Mouse (Mus musculus): ENCODE data around the gene Rrp1b.
A peak's percentile ranks its signal among the peaks of the same experiment; 100 is the strongest.
"Not testable (repeated sequence)": the region's sequence is repeated elsewhere in the genome, so short reads cannot be mapped to it uniquely, and the experiment has no call there.

The Rrp1b gene

GRCm38 (mm10) chr17:32034322-32034721 is 1.6 kb upstream of the Rrp1b start:
- peak; percentile 86 for DNase-seq (ENCODE audit: low spot score)

GRCm38 (mm10) chr17:32036509-32037438 is 874 bp downstream of the Rrp1b start:
- DNase-seq (ENCODE audit: low spot score) = no peak

- DNase-seq (ENCODE audit: low spot score) = no peak
These were observed 4.4 kb downstream of the Rrp1b start for GRCm38 (mm10) chr17:32040263-32040662.

GRCm38 (mm10) chr17:32046541-32046940 is 10.6 kb downstream of the Rrp1b start:
- DNase-seq (ENCODE audit: low spot score) = no peak

- DNase-seq (ENCODE audit: low spot score) = no peak
These were observed 12.5 kb downstream of the Rrp1b start for GRCm38 (mm10) chr17:32048351-32048750.

- DNase-seq (ENCODE audit: low spot score) = no peak
These were observed 14.0 kb downstream of the Rrp1b start for GRCm38 (mm10) chr17:32049914-32050313.

GRCm38 (mm10) chr17:32050609-32051008 is 14.7 kb downstream of the Rrp1b start:
- no peak for DNase-seq (ENCODE audit: low spot score)

- DNase-seq (ENCODE audit: low spot score) = no peak
These were observed 16.6 kb downstream of the Rrp1b start for GRCm38 (mm10) chr17:32052237-32053080.

- no peak for DNase-seq (ENCODE audit: low spot score)
These were observed 17.8 kb downstream of the Rrp1b start for GRCm38 (mm10) chr17:32053677-32054076.

- no peak for DNase-seq (ENCODE audit: low spot score)
These were observed 21.9 kb downstream of the Rrp1b start for GRCm38 (mm10) chr17:32057843-32058242.

GRCm38 (mm10) chr17:32059084-32059483 is 23.2 kb downstream of the Rrp1b start:
- no peak for DNase-seq (ENCODE audit: low spot score)

- DNase-seq (ENCODE audit: low spot score) = no peak
These were observed 25.3 kb downstream of the Rrp1b start for GRCm38 (mm10) chr17:32061219-32061618.

GRCm38 (mm10) chr17:32063654-32064053 is 27.8 kb downstream of the Rrp1b start:
- no peak for DNase-seq (ENCODE audit: low spot score)

- not testable (repeated sequence) for DNase-seq (ENCODE audit: low spot score)
These were observed 28.9 kb downstream of the Rrp1b start for GRCm38 (mm10) chr17:32064762-32065161.

- no peak for DNase-seq (ENCODE audit: low spot score)
These were observed 31.6 kb downstream of the Rrp1b start for GRCm38 (mm10) chr17:32067541-32067940.

GRCm38 (mm10) chr17:32068381-32068780 is 32.5 kb downstream of the Rrp1b start:
- DNase-seq (ENCODE audit: low spot score) = no peak

GRCm38 (mm10) chr17:32068810-32069209 is 32.9 kb downstream of the Rrp1b start:
- no peak for DNase-seq (ENCODE audit: low spot score)

- DNase-seq (ENCODE audit: low spot score) = peak; percentile 71
These were observed 37.5 kb downstream of the Rrp1b start for GRCm38 (mm10) chr17:32073359-32073758.

GRCm38 (mm10) chr17:32074658-32075057 is 38.8 kb downstream of the Rrp1b start:
- no peak for DNase-seq (ENCODE audit: low spot score)

- no peak for DNase-seq (ENCODE audit: low spot score)
These were observed 39.3 kb downstream of the Rrp1b start for GRCm38 (mm10) chr17:32075164-32075563.

GRCm38 (mm10) chr17:32083351-32083750 is 47.5 kb downstream of the Rrp1b start:
- DNase-seq (ENCODE audit: low spot score) = no peak

GRCm38 (mm10) chr17:32087069-32087468 is 51.2 kb downstream of the Rrp1b start:
- no peak for DNase-seq (ENCODE audit: low spot score)

- DNase-seq (ENCODE audit: low spot score) = no peak
These were observed 55.1 kb downstream of the Rrp1b start for GRCm38 (mm10) chr17:32091032-32091363.
